Mouse (Mus musculus) lung, embryonic 15.5 days (tissue): ENCODE measurements around the gene Neo1. TPM values are rescaled to one million over a fixed set of nuclear protein-coding genes. Genes with fewer than 3 reads are reported as not detected.

Source experiments
- ATAC-seq: fragments of 200-750 bp; cut with Nextera tagmentation; 2 replicates; pipeline ENCODE4 v1.8.0; 2017; ENCODE audit warnings: moderate number of reproducible peaks, borderline replicate concordance; ENCODE audit not compliant: low FRiP score, low TSS enrichment; ENCODE audit errors: extremely low read depth
- H3K27ac ChIP-seq: fragments of 300-500 bp; sonication (generic); 2 replicates; pipeline ENCODE4 v1.5.1; 2015; ENCODE audit warnings: moderate library complexity, mild to moderate bottlenecking, inconsistent platforms
- H3K27me3 ChIP-seq: fragments of 300-500 bp; sonication (generic); 2 replicates; pipeline ENCODE4 v1.6.1; 2015; ENCODE audit warnings: inconsistent platforms
- H3K36me3 ChIP-seq: fragments of 300-500 bp; sonication (generic); 2 replicates; pipeline ENCODE4 v1.6.1; 2015; ENCODE audit warnings: inconsistent platforms
- H3K4me1 ChIP-seq: fragments of 300-500 bp; sonication (generic); 2 replicates; pipeline ENCODE4 v1.6.1; 2015; ENCODE audit warnings: inconsistent platforms
- H3K4me2 ChIP-seq: fragments of 300-500 bp; sonication (generic); 2 replicates; pipeline ENCODE4 v1.6.1; 2015; ENCODE audit warnings: inconsistent platforms, mild to moderate bottlenecking, moderate library complexity
- H3K4me3 ChIP-seq: fragments of 300-500 bp; sonication (generic); 2 replicates; pipeline ENCODE4 v1.5.1; 2015; ENCODE audit warnings: mild to moderate bottlenecking, inconsistent platforms
- H3K9ac ChIP-seq: fragments of 300-500 bp; sonication (generic); 2 replicates; pipeline ENCODE4 v1.6.1; 2015; ENCODE audit warnings: inconsistent platforms
- H3K9me3 ChIP-seq: fragments of 300-500 bp; sonication (generic); 2 replicates; pipeline ENCODE4 v1.6.1; 2016; ENCODE audit warnings: inconsistent platforms
- WGBS: fragments of 180-500 bp; shearing (Covaris S2); methylation state at CpG from one replicate; pipeline ENCODE4 v1.1.7; 2015; 5-methylcytosine and 5-hydroxymethylcytosine counted together
- polyA plus RNA-seq: library from polyadenylated mRNA; unstranded; fragments of >200 nt; fragmentation: Nextera tagmentation; extraction: Ambion mirVana; gene quantifications from 2 replicates; pipeline ENCODE4 v1.2.1, GENCODE M21; 2015

The Neo1 gene
- polyA plus RNA-seq, 1 experiment from 2014 or later, result 44.0 TPM

- H3K27me3 ChIP-seq, result no peaks in the 10 kb centered on the region
- no peaks in the 10 kb centered on the region for H3K36me3 ChIP-seq
- ATAC-seq, result no peak
- H3K9me3 ChIP-seq, result no peaks in the 10 kb centered on the region
- no peaks in the 10 kb centered on the region for H3K4me1 ChIP-seq
- H3K9ac ChIP-seq, result no peak overlapping the region
- H3K4me3 ChIP-seq, result no peak overlapping the region
- no peak overlapping the region for H3K27ac ChIP-seq
- no peak overlapping the region for H3K4me2 ChIP-seq
- 83% methylated on average over 3 of the region's 3 CpGs for WGBS
These were observed 191.6 kb downstream of the Neo1 start for GRCm38 (mm10) chr9:58844597-58844996.

DNA sequence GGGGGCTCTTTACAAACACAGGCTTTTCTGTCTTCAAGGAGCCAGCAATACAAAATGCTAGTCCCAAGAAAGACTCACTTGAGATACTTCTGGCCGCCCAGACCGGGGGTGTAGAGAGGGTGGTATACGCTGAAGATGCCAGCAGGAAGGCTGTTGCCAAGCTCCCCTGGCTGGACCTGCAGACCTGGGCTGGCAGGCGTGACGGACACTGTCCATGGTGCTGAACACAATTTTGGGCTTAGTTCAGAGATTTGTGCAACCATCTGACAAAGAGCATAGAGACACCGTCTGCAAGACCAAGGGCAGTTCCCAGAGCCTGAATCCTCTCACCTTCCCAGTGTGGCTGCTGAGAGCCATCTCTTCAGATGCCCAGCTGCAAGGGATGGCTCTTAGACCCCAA, 194.6 kb downstream of the Neo1 start:
- WGBS, result 17% methylated on average over 6 of the region's 6 CpGs
- no peak overlapping the region for H3K4me2 ChIP-seq
- ATAC-seq, result no peak
- H3K4me1 ChIP-seq, result no peaks in the 10 kb centered on the region
- H3K27ac ChIP-seq, result no peak overlapping the region
- H3K36me3 ChIP-seq, result no peaks in the 10 kb centered on the region
- no peaks in the 10 kb centered on the region for H3K27me3 ChIP-seq
- no peak overlapping the region for H3K4me3 ChIP-seq
- no peak overlapping the region for H3K9ac ChIP-seq
- no peaks in the 10 kb centered on the region for H3K9me3 ChIP-seq

DNA sequence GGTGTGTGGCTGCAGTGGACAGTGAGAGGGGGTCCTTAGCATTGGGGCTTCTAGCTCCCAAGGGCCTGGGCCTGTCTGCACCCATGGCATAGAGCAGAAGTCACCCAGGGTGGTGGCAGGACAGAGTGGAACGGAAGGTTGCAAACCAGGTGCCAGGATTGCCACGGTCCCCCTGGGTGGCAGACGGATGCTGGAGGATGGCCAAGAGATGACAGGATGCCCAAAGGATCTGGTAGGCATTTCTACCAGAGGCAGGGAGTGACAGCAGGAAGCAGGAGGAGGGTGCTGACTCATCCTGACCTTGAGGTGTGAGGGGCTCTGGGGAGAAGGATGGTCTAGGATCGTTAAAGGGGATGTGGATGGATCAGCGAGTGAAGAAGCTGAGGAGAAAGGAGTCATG, 197.7 kb downstream of the Neo1 start:
- WGBS, result 56% methylated on average over 5 of the region's 5 CpGs
- Histone ChIP-seq H3K9ac (no peak overlapping the region), H3K4me2 (no peak overlapping the region), H3K36me3 (no peaks in the 10 kb centered on the region), H3K4me3 (no peak overlapping the region), H3K27me3 (no peaks in the 10 kb centered on the region), H3K9me3 (no peaks in the 10 kb centered on the region), H3K4me1 (no peaks in the 10 kb centered on the region), H3K27ac (no peak overlapping the region)
- no peak for ATAC-seq

GRCm38 (mm10) chr9:58837174-58837573, 199.1 kb downstream of the Neo1 start:
- Histone ChIP-seq H3K4me2 (no peak overlapping the region), H3K4me3 (no peak overlapping the region), H3K27ac (no peak overlapping the region), H3K36me3 (no peaks in the 10 kb centered on the region), H3K9me3 (no peaks in the 10 kb centered on the region), H3K4me1 (peaks cover 5% of the 10 kb centered on the region; the same call in 1 of the 2 replicates), H3K9ac (no peak overlapping the region), H3K27me3 (no peaks in the 10 kb centered on the region)
- no peak for ATAC-seq
- WGBS, result 25% methylated on average over 5 of the region's 5 CpGs

GRCm38 (mm10) chr9:58832939-58833338, 203.3 kb downstream of the Neo1 start:
- no peak overlapping the region for H3K27ac ChIP-seq

DNA sequence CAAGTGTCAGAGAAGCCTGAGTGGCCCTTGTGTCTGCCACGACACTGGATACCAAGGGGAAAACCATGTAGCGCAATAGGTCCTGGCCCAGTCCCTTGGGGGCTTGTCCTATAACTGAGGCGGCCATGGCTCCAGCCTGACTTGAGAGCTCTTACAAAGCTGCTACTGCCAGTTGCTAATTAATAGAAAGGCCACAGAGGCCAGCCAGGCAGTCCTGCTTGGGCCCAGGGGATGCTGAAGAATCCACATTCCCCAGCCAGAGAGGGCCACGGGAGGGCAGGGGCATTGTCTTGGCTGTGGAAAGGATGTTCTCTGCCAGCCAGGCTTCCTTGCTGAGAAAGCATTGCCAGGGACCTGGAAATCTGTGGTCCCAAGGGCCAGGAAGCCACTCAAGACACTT, 206.6 kb downstream of the Neo1 start:
- Histone ChIP-seq H3K9ac (no peak overlapping the region), H3K4me1 (peaks cover 5% of the 10 kb centered on the region; the same call in 1 of the 2 replicates), H3K27me3 (peaks cover 7% of the 10 kb centered on the region), H3K36me3 (no peaks in the 10 kb centered on the region), H3K4me3 (no peak overlapping the region), H3K27ac (no peak overlapping the region), H3K9me3 (no peaks in the 10 kb centered on the region), H3K4me2 (no peak overlapping the region)
- WGBS, result 40% methylated on average over 4 of the region's 4 CpGs
- ATAC-seq, result no peak

More at GRCm38 (mm10) chr9:58832939-58833338, 203.3 kb downstream of the Neo1 start:
- no peak for ATAC-seq
- H3K36me3 ChIP-seq, result no peaks in the 10 kb centered on the region
- H3K4me2 ChIP-seq, result no peak overlapping the region
- no peaks in the 10 kb centered on the region for H3K9me3 ChIP-seq
- no peaks in the 10 kb centered on the region for H3K27me3 ChIP-seq
- peaks cover 5% of the 10 kb centered on the region; the same call in 1 of the 2 replicates for H3K4me1 ChIP-seq
- no peak overlapping the region for H3K4me3 ChIP-seq
- WGBS, result 52% methylated on average over 3 of the region's 3 CpGs
- no peak overlapping the region for H3K9ac ChIP-seq

Other genes with a start within 250 kb of the Neo1 start
- 0.21 and 0.29 TPM in 2 replicates for gene Hcn4, start 213.0 kb downstream of the Neo1 start, polyA plus RNA-seq